In the genomic region with DNA sequence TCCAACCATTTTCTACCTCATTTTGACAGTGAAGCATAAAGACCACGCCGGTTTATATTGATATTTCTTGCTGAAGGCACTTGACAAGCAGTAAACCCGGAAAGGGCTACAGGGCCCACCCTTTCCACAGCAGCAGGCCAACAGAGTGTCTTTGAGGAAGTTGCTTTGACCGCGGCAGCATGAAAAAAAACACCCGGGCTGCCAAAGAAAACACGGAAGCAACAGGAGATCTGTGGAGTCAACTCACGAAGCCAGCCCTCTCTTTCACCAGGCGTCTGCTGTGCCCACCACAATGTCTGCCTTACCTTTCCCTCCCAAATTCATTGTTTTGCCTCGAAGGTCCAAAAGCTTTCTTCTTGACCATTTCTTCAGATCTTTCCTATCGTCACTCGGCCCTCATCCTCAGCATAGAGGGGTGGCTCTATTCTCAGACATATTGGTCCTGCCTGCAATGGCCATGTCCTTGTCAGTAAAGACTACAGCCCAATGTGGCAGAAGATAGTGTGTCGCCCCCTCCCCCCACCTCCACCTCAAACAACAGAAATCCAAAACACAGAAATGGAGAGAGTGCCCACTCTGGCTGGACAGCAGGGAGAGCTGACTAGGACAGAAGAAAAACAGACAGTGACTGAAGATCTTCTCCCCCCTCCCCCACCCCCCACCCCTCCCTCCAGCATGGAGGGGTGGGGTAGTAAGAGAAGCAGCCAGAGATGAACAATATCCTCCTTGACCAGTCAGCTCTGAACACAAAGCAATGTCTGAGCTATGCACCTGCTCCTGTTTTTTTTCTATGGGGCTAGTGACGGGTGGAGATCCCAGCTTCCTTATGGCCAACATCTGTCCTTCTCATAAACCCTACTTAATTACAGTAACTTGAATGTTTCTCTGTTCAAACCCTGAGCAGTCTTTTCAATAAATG, we compare ENCODE assay signal across 9 mouse cellular contexts.
DNase-seq lines count a peak whose midpoint lies in the region; ATAC-seq and TF ChIP-seq lines count a peak whose summit lies in the region.
"Had no signal": no experiment of that assay in that cellular context is flagged by ENCODE, and none has a peak within 500 bp of the region (broad histone marks: within the 10 kb centered on the region; RNA-seq: fewer than 3 reads in every experiment).

No protein-coding gene starts in this region.

- no peak overlapping the region for H3K9ac ChIP-seq in embryonic facial prominence, embryonic 13.5 days
- H3K9ac ChIP-seq: stomach, embryonic 15.5 days had no signal

- no peaks in the 10 kb centered on the region for H3K9me3 ChIP-seq in embryonic facial prominence, embryonic 13.5 days
- no peaks in the 10 kb centered on the region for H3K9me3 ChIP-seq in megakaryocyte, embryonic 14.5 days
- H3K9me3 ChIP-seq: stomach, embryonic 15.5 days had no signal

- intact Hi-C loops in heart, postnatal 14 days (cut with DNase I), result loop anchor here (2.0 to 10.0 kb wide), 7 partner anchors 91 to 526 kb away; a partner anchor contains a TSS

- ATAC-seq in embryonic facial prominence, embryonic 13.5 days (ENCODE audit: insufficient number of reproducible peaks, insufficient read depth, low FRiP score, low TSS enrichment, low read depth), result 0 out of 2 replicates have a peak, but pooled peaks have one; percentile 26

- H3K4me3 ChIP-seq in embryonic facial prominence, embryonic 13.5 days, result no peak overlapping the region
- peak overlapping the region; percentile 88 for H3K4me3 ChIP-seq in megakaryocyte, embryonic 14.5 days (replicated peaks)
- H3K4me3 ChIP-seq in small intestine, adult 2 months (ENCODE audit: low read depth, low read length), result peak overlapping the region; percentile 34; the same call in 1 of the 2 replicates
- H3K4me3 ChIP-seq: stomach, embryonic 15.5 days had no signal

- no peak overlapping the region for H3K4me2 ChIP-seq in embryonic facial prominence, embryonic 13.5 days
- H3K4me2 ChIP-seq: stomach, embryonic 15.5 days had no signal

- 0 out of 2 replicates have a peak, but pooled peaks cover 8% of the 10 kb centered on the region for H3K4me1 ChIP-seq in embryonic facial prominence, embryonic 13.5 days
- peaks cover 92% of the 10 kb centered on the region for H3K4me1 ChIP-seq in megakaryocyte, embryonic 14.5 days
- H3K4me1 ChIP-seq in small intestine, adult 2 months (ENCODE audit: control insufficient read depth, insufficient read depth, insufficient read length, low read length), result peaks cover 11% of the 10 kb centered on the region; the same call in 1 of the 2 replicates

- 59% methylated on average over 14 of the region's 14 CpGs for WGBS in embryonic facial prominence, embryonic 13.5 days
- WGBS in small intestine, adult 2 months, result 12% methylated on average over 14 of the region's 14 CpGs

- no peaks in the 10 kb centered on the region for H3K27me3 ChIP-seq in embryonic facial prominence, embryonic 13.5 days
- no peaks in the 10 kb centered on the region for H3K27me3 ChIP-seq in megakaryocyte, embryonic 14.5 days (replicated peaks)
- no peaks in the 10 kb centered on the region for H3K27me3 ChIP-seq in small intestine, adult 2 months (ENCODE audit: control insufficient read depth, insufficient read depth, low read length)
- H3K27me3 ChIP-seq: stomach, embryonic 15.5 days had no signal

- H3K27ac ChIP-seq in embryonic facial prominence, embryonic 13.5 days, result no peak overlapping the region
- peak overlapping the region; percentile 90 for H3K27ac ChIP-seq in small intestine, adult 2 months (ENCODE audit: insufficient read depth, low read depth, low read length)
- H3K27ac ChIP-seq: stomach, embryonic 15.5 days had no signal

- peak; percentile 51 for DNase-seq in urinary bladder, postnatal 14 days (ENCODE audit: low spot score)
- DNase-seq in urinary bladder, postnatal 25 days (ENCODE audit: low spot score), result no peak
- DNase-seq in heart, postnatal 14 days, result peak; percentile 62 to 70
- peak; percentile 73 to 86 for DNase-seq in kidney, postnatal 25 days
- DNase-seq in cerebellum, postnatal 36 days, result no peak

- TF ChIP-seq CTCF in small intestine, adult 2 months (IDR thresholded peaks at IDR 0.05; ENCODE audit: extremely low read depth, insufficient read length, insufficient replicate concordance, low read depth, low read length), result no peak

- H3K36me3 ChIP-seq in embryonic facial prominence, embryonic 13.5 days, result no peaks in the 10 kb centered on the region
- peaks cover 5% of the 10 kb centered on the region for H3K36me3 ChIP-seq in megakaryocyte, embryonic 14.5 days (replicated peaks; ENCODE audit: low read length)
- H3K36me3 ChIP-seq in small intestine, adult 2 months (ENCODE audit: control insufficient read depth, insufficient read depth, low read length), result no peaks in the 10 kb centered on the region
- H3K36me3 ChIP-seq: stomach, embryonic 15.5 days had no signal

- no peak for TF ChIP-seq POLR2A in small intestine, adult 2 months (IDR thresholded peaks at IDR 0.05; ENCODE audit: low read depth, low read length)

Comparison
In these comparisons a context has a peak if more than half of its experiments do, and no peak if none do; other contexts are left out.
1. DNase-seq: peak in urinary bladder, postnatal 14 days (single experiment), heart, postnatal 14 days (2 of 2) and kidney, postnatal 25 days (2 of 2); none in urinary bladder, postnatal 25 days (single experiment) and cerebellum, postnatal 36 days (0 of 2).